Mouse (Mus musculus) lung, embryonic 14.5 days (tissue): ENCODE results near the gene Crygd. TPM values are rescaled to one million over a fixed set of nuclear protein-coding genes. Genes with fewer than 3 reads are reported as not detected.

Experiments
- ATAC-seq: fragments of 200-750 bp; cut with Nextera tagmentation; 2 replicates; pipeline ENCODE4 v1.8.0; 2017; ENCODE audit warnings: mild to moderate bottlenecking, moderate TSS enrichment, moderate library complexity; ENCODE audit not compliant: insufficient read depth
- DNase-seq: peaks from one replicate; pipeline ENCODE4 v3.0.0-alpha.2; 2015
- H3K27ac ChIP-seq: fragments of 300-500 bp; sonication (generic); 2 replicates; pipeline ENCODE4 v1.5.1; 2014; ENCODE audit warnings: low read depth, mild to moderate bottlenecking, moderate library complexity
- H3K27me3 ChIP-seq: fragments of 300-500 bp; sonication (generic); 2 replicates; pipeline ENCODE4 v1.6.1; 2014; ENCODE audit warnings: low read length, control low read depth; ENCODE audit not compliant: insufficient read depth
- H3K36me3 ChIP-seq: fragments of 300-500 bp; sonication (generic); 2 replicates; pipeline ENCODE4 v1.6.1; 2014; ENCODE audit warnings: control low read depth; ENCODE audit not compliant: insufficient read depth
- H3K4me1 ChIP-seq: fragments of 300-500 bp; sonication (generic); 2 replicates; pipeline ENCODE4 v1.6.1; 2014; ENCODE audit warnings: antibody characterized with exemption, control low read depth; ENCODE audit not compliant: insufficient read depth
- H3K4me2 ChIP-seq: fragments of 300-500 bp; sonication (generic); 2 replicates; pipeline ENCODE4 v1.6.1; 2014; ENCODE audit warnings: mild to moderate bottlenecking
- H3K4me3 ChIP-seq: fragments of 300-500 bp; sonication (generic); 2 replicates; pipeline ENCODE4 v1.5.1; 2014; ENCODE audit warnings: low read depth, low read length
- H3K9ac ChIP-seq: fragments of 300-500 bp; sonication (generic); 2 replicates; pipeline ENCODE4 v1.6.1; 2014
- H3K9me3 ChIP-seq: fragments of 300-500 bp; sonication (generic); 2 replicates; pipeline ENCODE4 v1.6.1; 2016; ENCODE audit warnings: low read depth, low read length, control low read depth
- CTCF ChIP-seq: IDR thresholded peaks from 2 replicates; pipeline ENCODE4 v1.5.1; 2016; ENCODE audit warnings: antibody characterized with exemption, low read depth
- WGBS: fragments of 180-500 bp; shearing (Covaris S2); extraction: QIAGEN DNeasy Blood & Tissue Kit; methylation state at CpG from one replicate; pipeline ENCODE4 v1.1.7; 2014; 5-methylcytosine and 5-hydroxymethylcytosine counted together
- polyA plus RNA-seq: library from polyadenylated mRNA; unstranded; fragments of >200 nt; fragmentation: Nextera tagmentation; extraction: Ambion mirVana; gene quantifications from 2 replicates; pipeline ENCODE4 v1.2.1, GENCODE M21; 2014

Gene Crygd
- polyA plus RNA-seq, 1 experiment from 2014 or later, result not detected

DNA sequence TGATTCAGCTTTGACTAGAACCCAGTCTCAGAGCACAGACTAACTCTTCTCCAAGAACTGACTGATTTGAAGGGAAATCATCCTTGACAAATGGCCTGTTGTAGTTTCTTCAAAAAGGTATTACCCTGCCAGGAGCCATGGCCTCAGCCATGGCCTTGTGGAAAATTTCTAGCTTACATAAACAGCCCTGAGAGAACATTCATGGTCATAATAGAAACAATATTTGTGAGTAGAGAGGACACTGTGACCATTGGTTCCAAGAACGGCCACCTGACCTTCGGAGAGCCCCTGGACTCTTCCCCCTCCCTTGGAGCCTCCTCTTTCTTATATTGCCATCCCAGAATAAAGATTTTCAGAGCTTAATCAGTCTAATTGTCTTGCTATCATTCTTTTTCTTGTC lies 19.8 kb downstream of the Crygd start:
- Histone ChIP-seq H3K4me3 (no peak overlapping the region), H3K4me1 (no peaks in the 10 kb centered on the region), H3K4me2 (no peak overlapping the region), H3K9ac (no peak overlapping the region), H3K9me3 (no peaks in the 10 kb centered on the region), H3K27ac (no peak overlapping the region), H3K27me3 (no peaks in the 10 kb centered on the region), H3K36me3 (no peaks in the 10 kb centered on the region)
- no peak for TF ChIP-seq CTCF
- ATAC-seq (no peak), DNase-seq (no peak)
- WGBS, result 83% methylated on average over 2 of the region's 2 CpGs

DNA sequence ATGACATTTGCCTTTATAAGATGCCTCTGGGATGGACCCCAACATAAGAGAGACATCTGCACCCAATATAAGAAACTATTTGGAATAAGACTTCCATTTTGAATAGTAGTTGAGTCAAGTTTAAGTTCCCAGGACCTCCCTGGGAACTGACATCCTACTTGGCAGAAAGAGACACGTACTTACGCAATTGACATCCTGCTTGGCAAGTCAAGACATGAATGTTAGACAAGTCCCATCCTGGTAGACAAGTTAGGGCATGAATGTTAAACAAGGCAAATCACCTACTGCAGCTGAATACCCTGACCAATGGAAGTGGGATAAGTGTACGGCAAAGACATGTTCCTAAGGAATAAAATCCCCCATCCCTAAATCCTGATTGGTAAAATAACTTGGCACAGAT lies 21.4 kb downstream of the Crygd start:
- ATAC-seq (no peak), DNase-seq (no peak)
- Histone ChIP-seq H3K4me1 (no peaks in the 10 kb centered on the region), H3K9me3 (no peaks in the 10 kb centered on the region), H3K4me3 (no peak overlapping the region), H3K4me2 (no peak overlapping the region), H3K36me3 (no peaks in the 10 kb centered on the region), H3K9ac (no peak overlapping the region), H3K27me3 (no peaks in the 10 kb centered on the region), H3K27ac (no peak overlapping the region)
- no peak for TF ChIP-seq CTCF
- 90% methylated on average over 3 of the region's 3 CpGs for WGBS

DNA sequence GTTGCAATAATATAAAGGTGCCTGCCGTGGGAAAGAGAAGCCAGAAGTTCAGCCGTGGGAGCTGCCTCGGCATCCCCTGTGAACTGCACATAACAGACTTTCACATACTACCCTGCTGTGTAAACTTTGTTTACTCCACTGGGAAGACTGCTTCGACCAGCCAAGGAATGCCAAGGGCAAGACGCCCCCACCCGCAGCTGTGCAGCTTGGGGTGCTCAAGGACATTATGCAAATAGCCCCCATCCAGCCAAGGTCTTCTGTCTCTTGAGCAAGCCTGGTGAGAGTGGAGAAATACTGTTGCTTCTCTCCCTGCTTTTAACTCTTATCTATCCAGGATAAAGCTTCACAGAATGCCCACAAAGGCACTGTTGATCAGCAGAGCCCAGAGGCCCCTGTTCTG lies 22.4 kb downstream of the Crygd start:
- no peak for TF ChIP-seq CTCF
- Histone ChIP-seq H3K9ac (no peak overlapping the region), H3K9me3 (no peaks in the 10 kb centered on the region), H3K4me3 (no peak overlapping the region), H3K27ac (no peak overlapping the region), H3K4me1 (no peaks in the 10 kb centered on the region), H3K36me3 (no peaks in the 10 kb centered on the region), H3K27me3 (no peaks in the 10 kb centered on the region), H3K4me2 (no peak overlapping the region)
- 63% methylated on average over 6 of the region's 6 CpGs for WGBS
- no peak for DNase-seq
- ATAC-seq, result no peak

DNA sequence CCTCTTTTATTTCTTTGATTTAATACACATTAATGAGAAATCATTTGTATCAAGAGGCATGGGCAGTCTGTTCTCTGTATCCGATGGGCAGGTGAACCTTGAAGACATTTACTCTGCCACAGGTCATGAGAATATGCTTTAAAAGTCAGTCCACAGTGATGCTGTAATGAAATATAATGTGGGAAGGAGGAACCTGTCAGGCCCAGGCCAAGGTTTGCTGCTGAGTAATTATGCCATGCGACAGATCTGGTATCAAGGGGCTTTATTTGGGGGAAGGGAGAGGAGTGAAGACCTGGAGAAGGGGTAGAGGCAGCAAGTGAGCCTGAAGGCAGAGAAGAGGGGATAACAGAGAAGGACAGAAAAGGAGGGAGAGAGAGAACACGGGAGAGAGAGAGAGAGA lies 23.6 kb downstream of the Crygd start:
- Histone ChIP-seq H3K4me2 (no peak overlapping the region), H3K27ac (no peak overlapping the region), H3K9ac (no peak overlapping the region), H3K4me1 (no peaks in the 10 kb centered on the region), H3K9me3 (no peaks in the 10 kb centered on the region), H3K36me3 (no peaks in the 10 kb centered on the region), H3K27me3 (no peaks in the 10 kb centered on the region), H3K4me3 (no peak overlapping the region)
- ATAC-seq, result no peak
- TF ChIP-seq CTCF, result no peak
- no peak for DNase-seq
- 64% methylated on average over 3 of the region's 3 CpGs for WGBS

DNA sequence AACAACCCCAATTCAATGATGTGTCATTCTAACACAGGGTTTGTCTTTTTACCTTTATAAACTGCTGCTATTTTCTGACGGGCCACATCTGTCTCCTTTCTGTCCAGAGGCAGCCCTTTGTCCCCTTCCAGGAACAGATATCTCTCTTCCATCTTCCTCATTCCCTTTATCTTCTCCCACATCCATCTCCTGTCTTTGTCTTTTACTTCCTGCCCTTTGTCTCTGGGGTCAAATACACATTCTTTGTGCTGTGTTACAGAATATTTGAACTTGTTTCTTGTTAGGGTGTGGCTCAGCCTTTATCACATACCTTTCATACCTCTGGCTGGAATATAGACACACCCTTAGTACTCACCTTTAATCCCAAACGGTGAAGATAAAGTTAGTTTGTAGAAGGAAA lies 25.7 kb downstream of the Crygd start:
- WGBS, result 27% methylated on average over 2 of the region's 2 CpGs
- no peaks in the 10 kb centered on the region for H3K9me3 ChIP-seq
- H3K4me3 ChIP-seq, result no peak overlapping the region
- DNase-seq (no peak), ATAC-seq (no peak)
- TF ChIP-seq CTCF, result no peak
- H3K9ac ChIP-seq, result no peak overlapping the region
- H3K36me3 ChIP-seq, result no peaks in the 10 kb centered on the region
- no peak overlapping the region for H3K4me2 ChIP-seq
- no peak overlapping the region for H3K27ac ChIP-seq
- no peaks in the 10 kb centered on the region for H3K27me3 ChIP-seq
- no peaks in the 10 kb centered on the region for H3K4me1 ChIP-seq

DNA sequence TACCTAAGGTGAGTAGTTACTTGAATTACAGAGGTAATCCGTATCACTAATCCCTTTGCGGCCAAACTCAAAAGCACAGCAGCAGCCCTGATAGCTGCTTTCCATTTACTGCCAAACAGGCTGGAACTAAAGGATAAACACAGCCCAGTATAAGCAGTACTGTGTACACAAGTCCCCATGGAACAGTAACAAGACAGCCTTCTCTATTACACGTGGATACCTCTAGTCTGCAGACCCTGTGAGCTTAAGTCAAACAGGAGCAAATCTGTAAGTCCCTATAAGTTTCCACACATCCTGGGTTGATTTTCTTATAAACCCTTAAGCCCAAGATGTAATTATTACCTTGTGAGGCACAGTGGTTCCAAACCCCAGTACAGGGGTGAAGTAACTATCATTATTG lies 27.7 kb downstream of the Crygd start:
- H3K4me1 ChIP-seq, result no peaks in the 10 kb centered on the region
- no peak for TF ChIP-seq CTCF
- no peak overlapping the region for H3K4me3 ChIP-seq
- no peak for ATAC-seq
- H3K27me3 ChIP-seq, result no peaks in the 10 kb centered on the region
- no peak for DNase-seq
- 37% methylated on average over 3 of the region's 3 CpGs for WGBS
- H3K36me3 ChIP-seq, result no peaks in the 10 kb centered on the region
- H3K9ac ChIP-seq, result no peak overlapping the region
- no peaks in the 10 kb centered on the region for H3K9me3 ChIP-seq
- no peak overlapping the region for H3K4me2 ChIP-seq
- no peak overlapping the region for H3K27ac ChIP-seq

DNA sequence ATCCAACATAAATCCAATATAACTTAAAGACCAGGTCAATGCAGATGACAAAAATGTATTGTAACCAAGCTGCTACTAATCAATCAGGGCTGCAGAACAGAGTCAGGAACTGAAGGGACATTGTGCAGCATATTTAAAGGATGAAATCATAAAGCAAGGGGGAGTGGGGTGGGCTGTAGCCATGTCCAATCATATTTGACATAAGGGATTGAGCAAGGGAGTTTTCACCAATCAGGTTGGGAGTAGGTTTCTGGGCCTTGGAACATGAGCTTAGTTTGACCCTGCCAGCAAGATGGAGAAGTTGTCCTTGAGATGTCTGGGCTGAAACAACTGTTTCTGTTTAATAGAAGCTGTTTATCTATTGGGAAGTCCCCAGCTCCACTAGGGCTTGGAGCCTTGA lies 30.6 kb downstream of the Crygd start, which contains the start of gene Akr1cl:
Gene Akr1cl (minus strand): TSS at position 119 of the 400 bp plus-strand sequence.
- no peak for TF ChIP-seq CTCF
- H3K4me2 ChIP-seq, result no peak within 1 kb of the TSS
- ATAC-seq, result no peak

DNA sequence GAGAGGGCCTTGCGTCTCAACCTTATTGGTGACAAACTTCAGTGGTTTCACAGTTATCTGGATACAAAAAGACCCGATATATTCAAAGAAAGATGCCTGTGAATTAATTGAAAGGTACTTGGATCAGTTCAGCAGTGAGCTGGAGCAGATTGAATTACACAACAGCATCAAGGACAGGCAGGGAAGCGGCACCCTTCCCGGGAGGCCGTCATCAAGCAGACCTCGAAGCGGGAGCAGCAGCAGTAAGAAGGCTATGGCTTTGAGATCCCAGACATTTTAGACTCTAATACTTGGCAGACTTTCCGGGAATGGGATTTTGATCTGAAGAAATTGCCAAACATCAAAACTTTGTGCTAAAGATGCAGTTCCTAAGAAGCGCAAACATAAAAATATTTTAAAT lies 35.0 kb downstream of the Crygd start:
- Histone ChIP-seq H3K27me3 (no peaks in the 10 kb centered on the region), H3K9me3 (no peaks in the 10 kb centered on the region), H3K36me3 (no peaks in the 10 kb centered on the region), H3K4me2 (no peak overlapping the region), H3K27ac (no peak overlapping the region), H3K4me1 (no peaks in the 10 kb centered on the region), H3K9ac (no peak overlapping the region), H3K4me3 (no peak overlapping the region)
- 63% methylated on average over 9 of the region's 9 CpGs for WGBS
- ATAC-seq, result no peak
- TF ChIP-seq CTCF, result no peak
- DNase-seq, result no peak

More for the DNA sequence above, 30.6 kb downstream of the Crygd start, which contains the start of gene Akr1cl:
- Histone ChIP-seq H3K27ac (no peak within 1 kb of the TSS), H3K9ac (no peak within 1 kb of the TSS), H3K9me3 (no peaks in the 10 kb centered on the region), H3K4me1 (no peaks in the 10 kb centered on the region), H3K27me3 (no peaks in the 10 kb centered on the region), H3K4me3 (no peak within 1 kb of the TSS), H3K36me3 (no peaks in the 10 kb centered on the region)
- no peak for DNase-seq
